Mouse (Mus musculus) bone marrow, adult 2 months (tissue): ENCODE measurements around the gene Sfpq.

Experiments used
- CTCF ChIP-seq: fragments of 200-500 bp; IDR thresholded peaks from 2 replicates; pipeline ENCODE4 v1.5.1; 2011; ENCODE audit warnings: low read length, control low read depth; ENCODE audit not compliant: control insufficient read depth, insufficient read depth
- POLR2A ChIP-seq: fragments of 200-500 bp; IDR thresholded peaks from 2 replicates; pipeline ENCODE4 v1.6.1; 2011; ENCODE audit warnings: low read depth, mild to moderate bottlenecking, control low read depth, low read length, borderline replicate concordance; ENCODE audit not compliant: control insufficient read depth

- no peak for TF ChIP-seq POLR2A
- TF ChIP-seq CTCF = no peak
Observed at GRCm38 (mm10) chr4:127004384-127004783, 16.7 kb upstream of the Sfpq start.
